8 mouse cellular contexts compared by ENCODE assay signal in genomic region chr15:80233733-80234509, GRCm38 (mm10). TPM values are rescaled to one million over a fixed set of nuclear protein-coding genes. Genes with fewer than 3 reads are reported as not detected.
DNase-seq lines count a peak whose midpoint lies in the region; ATAC-seq and TF ChIP-seq lines count a peak whose summit lies in the region.

TSS of gene Mief1 (plus strand) at chr15:80234018.

- H3K27ac ChIP-seq in embryonic facial prominence, embryonic 14.5 days (replicated peaks; ENCODE audit: low read depth, low read length), result peak within 1 kb of the TSS; percentile 80
- peak within 1 kb of the TSS; percentile 82 for H3K27ac ChIP-seq in limb, embryonic 14.5 days (replicated peaks; ENCODE audit: low read depth, low read length)
- peak within 1 kb of the TSS; percentile 78 for H3K27ac ChIP-seq in midbrain, postnatal 0 days (ENCODE audit: low read depth, low read length)

- TF ChIP-seq POLR2A in limb, embryonic 14.5 days (IDR thresholded peaks at IDR 0.05; ENCODE audit: borderline replicate concordance, extremely low read depth, insufficient read depth, insufficient read length), result no peak

- peak; percentile 46 for TF ChIP-seq CTCF in midbrain, postnatal 0 days (IDR thresholded peaks at IDR 0.05)

- H3K9ac ChIP-seq in embryonic facial prominence, embryonic 14.5 days (ENCODE audit: low read depth, low read length), result peak within 1 kb of the TSS; percentile 89
- peak within 1 kb of the TSS; percentile 83 for H3K9ac ChIP-seq in limb, embryonic 14.5 days (ENCODE audit: low read depth, low read length, severe bottlenecking)
- peak within 1 kb of the TSS; percentile 77 for H3K9ac ChIP-seq in midbrain, postnatal 0 days (replicated peaks; ENCODE audit: low read length, poor library complexity, severe bottlenecking)

- no peaks in the 10 kb centered on the region for H3K27me3 ChIP-seq in embryonic facial prominence, embryonic 14.5 days (replicated peaks; ENCODE audit: control insufficient read depth, insufficient read depth, low read length)
- H3K27me3 ChIP-seq in limb, embryonic 14.5 days (ENCODE audit: control insufficient read depth, insufficient read depth, low read length), result no peaks in the 10 kb centered on the region
- H3K27me3 ChIP-seq in midbrain, postnatal 0 days (ENCODE audit: insufficient read depth, low read length), result no peaks in the 10 kb centered on the region

- no peaks in the 10 kb centered on the region for H3K9me3 ChIP-seq in embryonic facial prominence, embryonic 14.5 days (ENCODE audit: control insufficient read depth, low read length)
- no peaks in the 10 kb centered on the region for H3K9me3 ChIP-seq in limb, embryonic 14.5 days (ENCODE audit: control insufficient read depth, low read length)
- H3K9me3 ChIP-seq in midbrain, postnatal 0 days (ENCODE audit: low read length), result no peaks in the 10 kb centered on the region

- peak within 1 kb of the TSS; percentile 76 for H3K4me2 ChIP-seq in embryonic facial prominence, embryonic 14.5 days (ENCODE audit: low read depth, low read length)
- H3K4me2 ChIP-seq in limb, embryonic 14.5 days (replicated peaks; ENCODE audit: low read depth, low read length, severe bottlenecking), result peak within 1 kb of the TSS; percentile 79
- H3K4me2 ChIP-seq in midbrain, postnatal 0 days (ENCODE audit: low read depth, low read length, poor library complexity, severe bottlenecking), result peak within 1 kb of the TSS; percentile 92

- peaks cover 32% of the 10 kb centered on the region for H3K36me3 ChIP-seq in embryonic facial prominence, embryonic 14.5 days (ENCODE audit: control insufficient read depth, insufficient read depth, low read length)
- H3K36me3 ChIP-seq in limb, embryonic 14.5 days (ENCODE audit: control insufficient read depth, insufficient read depth, low read length), result peaks cover 31% of the 10 kb centered on the region
- H3K36me3 ChIP-seq in midbrain, postnatal 0 days (ENCODE audit: insufficient read depth, low read length), result peaks cover 18% of the 10 kb centered on the region

- peaks cover 3% of the 10 kb centered on the region for H3K4me1 ChIP-seq in embryonic facial prominence, embryonic 14.5 days (ENCODE audit: control insufficient read depth, insufficient read depth, low read length)
- peaks cover 5% of the 10 kb centered on the region; the same call in 1 of the 2 replicates for H3K4me1 ChIP-seq in limb, embryonic 14.5 days (ENCODE audit: control insufficient read depth, insufficient read depth, low read length)
- H3K4me1 ChIP-seq in midbrain, postnatal 0 days (ENCODE audit: insufficient read depth, low read length), result peaks cover 5% of the 10 kb centered on the region; the same call in 1 of the 2 replicates

- peak; percentile 95 for DNase-seq in 3T3-L1 (ENCODE audit: low read depth, low spot score)
- DNase-seq in adrenal gland, postnatal 4 days (ENCODE audit: low spot score in 2 of 2), result peak; percentile 91 to 95
- DNase-seq in embryonic facial prominence, embryonic 14.5 days (ENCODE audit: low spot score), result peak; percentile 98
- peak; percentile 95 for DNase-seq in heart, adult 8-10 months (ENCODE audit: low spot score)
- peak; percentile 99 for DNase-seq in kidney, adult 9 months
- peak; percentile 98 for DNase-seq in limb, embryonic 14.5 days (ENCODE audit: low spot score)
- peak; percentile 97 for DNase-seq in midbrain, postnatal 0 days (ENCODE audit: low spot score)
- peak; percentile 99 for DNase-seq in spleen, postnatal 14 days (ENCODE audit: low spot score in 2 of 2)

- WGBS in embryonic facial prominence, embryonic 14.5 days, result under 1% methylated on average over 27 of the region's 67 CpGs
- WGBS in limb, embryonic 14.5 days, result 0% methylated on average over 55 of the region's 67 CpGs
- WGBS in midbrain, postnatal 0 days, result 1% methylated on average over 58 of the region's 67 CpGs

- peak within 1 kb of the TSS; percentile 96 for H3K4me3 ChIP-seq in embryonic facial prominence, embryonic 14.5 days (ENCODE audit: low read depth, low read length)
- peak within 1 kb of the TSS; percentile 96 for H3K4me3 ChIP-seq in limb, embryonic 14.5 days (replicated peaks; ENCODE audit: low read length)
- H3K4me3 ChIP-seq in midbrain, postnatal 0 days (ENCODE audit: low read depth, low read length), result peak within 1 kb of the TSS; percentile 83

- peak; percentile 97 for ATAC-seq in embryonic facial prominence, embryonic 14.5 days (ENCODE audit: low read depth)
- peak; percentile 98 for ATAC-seq in limb, embryonic 14.5 days (ENCODE audit: low FRiP score, low read depth)
- peak; percentile 94 for ATAC-seq in midbrain, postnatal 0 days (ENCODE audit: low FRiP score)

RNA-seq across cellular contexts. Expression of gene Mief1, which starts in this region (rescaled TPM):
- total RNA-seq in adrenal gland, postnatal 4 days (2021), result 10 to 100 TPM; 41.9 to 46.6 TPM
- polyA plus RNA-seq in embryonic facial prominence, embryonic 14.5 days (2014; fragmentation: Nextera tagmentation; extraction: Ambion mirVana), result 27.9 and 30.0 TPM in 2 replicates
- 10 to 100 TPM; 27.0 to 30.7 (median 28.7) TPM for total RNA-seq in heart, adult 8-10 months (2022)
- 13.3 and 14.0 TPM in 2 replicates for polyA plus RNA-seq in limb, embryonic 14.5 days (2012; rRNA removed)
- polyA plus RNA-seq in limb, embryonic 14.5 days (2014; fragmentation: Nextera tagmentation; extraction: Ambion mirVana), result 29.9 and 32.7 TPM in 2 replicates
- 46.3 and 47.2 TPM in 2 replicates for total RNA-seq in midbrain, postnatal 0 days (2014; rRNA removed)
- polyA plus RNA-seq in midbrain, postnatal 0 days (2015; fragmentation: Nextera tagmentation; extraction: Ambion mirVana), result 19.4 and 21.9 TPM in 2 replicates

Comparison
In these comparisons a context has a peak if more than half of its experiments do, and no peak if none do; other contexts are left out.
1. Peak in every context shown above with its lines: DNase-seq, ATAC-seq, H3K4me3 ChIP-seq and H3K27ac ChIP-seq.